Mouse (Mus musculus) lung, embryonic 16.5 days (tissue): ENCODE measurements around the gene Tnnc1. TPM values are rescaled to one million over a fixed set of nuclear protein-coding genes. Genes with fewer than 3 reads are reported as not detected.

Experiments used
- ATAC-seq: fragments of 200-750 bp; cut with Nextera tagmentation; 2 replicates; pipeline ENCODE4 v1.8.0; 2017; ENCODE audit warnings: low read depth, mild to moderate bottlenecking, moderate library complexity
- H3K27ac ChIP-seq: fragments of 300-500 bp; sonication (generic); 2 replicates; pipeline ENCODE4 v1.5.1; 2014; ENCODE audit warnings: mild to moderate bottlenecking, control low read depth, low read length
- H3K27me3 ChIP-seq: fragments of 300-500 bp; sonication (generic); 2 replicates; pipeline ENCODE4 v1.6.1; 2014; ENCODE audit warnings: low read depth, low read length, mixed read lengths; ENCODE audit not compliant: control insufficient read depth, insufficient read depth
- H3K36me3 ChIP-seq: fragments of 300-500 bp; sonication (generic); 2 replicates; pipeline ENCODE4 v1.6.1; 2014; ENCODE audit warnings: low read length; ENCODE audit not compliant: control insufficient read depth, insufficient read depth
- H3K4me1 ChIP-seq: fragments of 300-500 bp; sonication (generic); replicated peaks from 2 replicates; pipeline ENCODE4 v1.6.1; 2014; ENCODE audit warnings: low read length, mixed read lengths; ENCODE audit not compliant: control insufficient read depth, insufficient read depth
- H3K4me2 ChIP-seq: fragments of 300-500 bp; sonication (generic); 2 replicates; pipeline ENCODE4 v1.6.1; 2014; ENCODE audit warnings: low read depth, low read length, control low read depth
- H3K4me3 ChIP-seq: fragments of 300-500 bp; sonication (generic); 2 replicates; pipeline ENCODE4 v1.5.1; 2014; ENCODE audit warnings: mild to moderate bottlenecking, low read length, control low read depth
- H3K9ac ChIP-seq: fragments of 300-500 bp; sonication (generic); 2 replicates; pipeline ENCODE4 v1.6.1; 2014; ENCODE audit warnings: low read length, control low read depth
- H3K9me3 ChIP-seq: fragments of 300-500 bp; sonication (generic); 2 replicates; pipeline ENCODE4 v1.6.1; 2016; ENCODE audit warnings: low read length; ENCODE audit not compliant: control insufficient read depth
- WGBS: fragments of 180-500 bp; shearing (Covaris S2); extraction: QIAGEN DNeasy Blood & Tissue Kit; methylation state at CpG from one replicate; pipeline ENCODE4 v1.1.7; 2014; 5-methylcytosine and 5-hydroxymethylcytosine counted together
- polyA plus RNA-seq: library from polyadenylated mRNA; unstranded; fragments of >200 nt; fragmentation: Nextera tagmentation; extraction: Ambion mirVana; gene quantifications from 2 replicates; pipeline ENCODE4 v1.2.1, GENCODE M21; 2015

Gene Tnnc1
- polyA plus RNA-seq, 1 experiment from 2014 or later, result 113 TPM

GRCm38 (mm10) chr14:31168425-31168824 is 39.7 kb upstream of the Tnnc1 start, which contains the start of gene Stab1:
Gene Stab1, minus strand, starts transcription at chr14:31168641.
- ATAC-seq, result peak; percentile 65
- Histone ChIP-seq H3K4me3 (peak within 1 kb of the TSS; percentile 43), H3K4me2 (peak within 1 kb of the TSS; percentile 46), H3K9me3 (no peaks in the 10 kb centered on the region), H3K4me1 (peaks cover 5% of the 10 kb centered on the region; the same call in 1 of the 2 replicates), H3K27ac (0 out of 2 replicates have a peak within 1 kb of the TSS, but pooled peaks have one; percentile 15), H3K27me3 (no peaks in the 10 kb centered on the region), H3K9ac (peak within 1 kb of the TSS; percentile 56), H3K36me3 (peaks cover 28% of the 10 kb centered on the region)
- 24% methylated on average over 10 of the region's 10 CpGs for WGBS

- WGBS, result 55% methylated on average over 6 of the region's 6 CpGs
- Histone ChIP-seq H3K9me3 (no peaks in the 10 kb centered on the region), H3K36me3 (peaks cover 38% of the 10 kb centered on the region), H3K4me3 (no peak overlapping the region), H3K4me1 (peaks cover 6% of the 10 kb centered on the region; the same call in 1 of the 2 replicates), H3K4me2 (no peak overlapping the region), H3K27me3 (no peaks in the 10 kb centered on the region), H3K27ac (no peak overlapping the region), H3K9ac (no peak overlapping the region)
- no peak for ATAC-seq
Observed at GRCm38 (mm10) chr14:31169508-31169907, 38.6 kb upstream of the Tnnc1 start.

DNA sequence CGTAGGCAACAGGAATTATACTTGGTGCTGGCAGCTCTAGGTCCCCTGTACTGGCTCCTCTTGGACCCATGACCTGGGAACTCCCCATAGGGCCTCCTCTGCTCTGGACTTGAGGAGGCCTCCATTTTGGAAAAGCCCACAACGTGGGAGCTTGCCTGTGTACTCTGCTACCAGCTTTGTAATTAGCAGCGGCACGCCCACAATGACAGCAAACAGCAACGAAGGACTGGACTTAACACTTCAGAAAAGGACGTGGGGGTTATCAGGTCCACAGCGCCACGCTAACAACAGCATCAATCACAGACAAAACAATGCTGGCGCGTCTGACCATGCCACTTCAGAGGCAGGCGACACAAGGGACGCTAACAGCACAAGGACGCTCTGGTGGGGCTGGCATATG is 37.1 kb upstream of the Tnnc1 start:
- H3K27me3 ChIP-seq, result no peaks in the 10 kb centered on the region
- ATAC-seq, result no peak
- peaks cover 6% of the 10 kb centered on the region; the same call in 1 of the 2 replicates for H3K4me1 ChIP-seq
- no peak overlapping the region for H3K4me3 ChIP-seq
- H3K27ac ChIP-seq, result no peak overlapping the region
- H3K9me3 ChIP-seq, result no peaks in the 10 kb centered on the region
- no peak overlapping the region for H3K4me2 ChIP-seq
- 77% methylated on average over 13 of the region's 13 CpGs for WGBS
- no peak overlapping the region for H3K9ac ChIP-seq
- H3K36me3 ChIP-seq, result peaks cover 48% of the 10 kb centered on the region

GRCm38 (mm10) chr14:31171386-31171785 is 36.7 kb upstream of the Tnnc1 start:
- no peak overlapping the region for H3K9ac ChIP-seq
- peaks cover 6% of the 10 kb centered on the region; the same call in 1 of the 2 replicates for H3K4me1 ChIP-seq
- WGBS, result 87% methylated on average over 11 of the region's 11 CpGs
- H3K4me2 ChIP-seq, result no peak overlapping the region
- no peak overlapping the region for H3K4me3 ChIP-seq
- no peaks in the 10 kb centered on the region for H3K9me3 ChIP-seq
- no peak for ATAC-seq
- no peak overlapping the region for H3K27ac ChIP-seq
- H3K27me3 ChIP-seq, result no peaks in the 10 kb centered on the region
- peaks cover 53% of the 10 kb centered on the region for H3K36me3 ChIP-seq

- no peak for ATAC-seq
- WGBS, result 92% methylated on average over 15 of the region's 15 CpGs
Observed at GRCm38 (mm10) chr14:31171821-31172220, 36.3 kb upstream of the Tnnc1 start.

DNA sequence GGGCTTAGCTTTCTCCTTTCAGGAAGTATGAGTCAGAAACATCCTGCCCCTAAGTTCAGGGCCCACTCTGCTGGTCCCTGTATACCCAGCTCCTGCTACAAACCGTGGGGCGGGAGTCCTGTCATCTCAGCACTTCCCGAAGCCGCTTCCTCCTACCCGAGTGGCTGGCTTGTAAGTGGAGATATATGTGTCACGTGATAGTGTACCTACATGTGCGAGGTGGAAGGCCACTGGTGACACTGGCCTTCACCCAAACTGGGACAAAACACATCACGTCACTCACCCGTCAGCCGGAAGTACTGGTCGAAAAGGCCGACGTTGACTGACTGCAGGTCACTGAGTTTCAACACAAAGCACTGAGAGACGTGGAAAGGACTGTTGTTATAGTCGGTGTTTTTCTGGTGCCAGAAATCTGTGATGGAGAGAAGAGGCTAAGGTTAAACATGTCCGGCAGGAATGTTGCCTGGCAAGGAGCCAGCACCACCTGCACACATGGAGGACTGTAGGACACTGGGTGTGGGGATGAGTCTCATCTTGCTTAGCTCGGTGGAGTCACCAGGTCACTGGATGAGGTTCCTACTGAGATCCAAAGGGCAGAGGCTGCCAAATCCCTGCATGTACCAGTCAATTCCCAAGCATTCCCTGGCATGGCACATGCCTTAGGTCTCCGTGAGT is 35.2 kb upstream of the Tnnc1 start:
- H3K4me3 ChIP-seq, result no peak overlapping the region
- H3K9me3 ChIP-seq, result no peaks in the 10 kb centered on the region
- no peak overlapping the region for H3K9ac ChIP-seq
- no peak overlapping the region for H3K27ac ChIP-seq
- ATAC-seq, result no peak; the same call in 1 of the 2 replicates
- no peaks in the 10 kb centered on the region for H3K27me3 ChIP-seq
- WGBS, result 66% methylated on average over 18 of the region's 18 CpGs
- peaks cover 67% of the 10 kb centered on the region for H3K36me3 ChIP-seq
- no peak overlapping the region for H3K4me2 ChIP-seq
- H3K4me1 ChIP-seq, result peaks cover 6% of the 10 kb centered on the region; the same call in 1 of the 2 replicates

More at GRCm38 (mm10) chr14:31171821-31172220, 36.3 kb upstream of the Tnnc1 start:
- no peaks in the 10 kb centered on the region for H3K27me3 ChIP-seq
- peaks cover 57% of the 10 kb centered on the region for H3K36me3 ChIP-seq
- no peak overlapping the region for H3K9ac ChIP-seq
- H3K4me3 ChIP-seq, result no peak overlapping the region
- no peak overlapping the region for H3K4me2 ChIP-seq
- H3K27ac ChIP-seq, result no peak overlapping the region
- H3K4me1 ChIP-seq, result peaks cover 6% of the 10 kb centered on the region; the same call in 1 of the 2 replicates
- H3K9me3 ChIP-seq, result no peaks in the 10 kb centered on the region

- whole genome bisulfite sequencing, result 78% methylated on average over 7 of the region's 7 CpGs
- peaks cover 6% of the 10 kb centered on the region; the same call in 1 of the 2 replicates for H3K4me1 ChIP-seq
- no peak for ATAC-seq
- H3K4me2 ChIP-seq, result no peak overlapping the region
- H3K27me3 ChIP-seq, result no peaks in the 10 kb centered on the region
- H3K27ac ChIP-seq, result no peak overlapping the region
- H3K4me3 ChIP-seq, result no peak overlapping the region
- no peaks in the 10 kb centered on the region for H3K9me3 ChIP-seq
- peaks cover 68% of the 10 kb centered on the region for H3K36me3 ChIP-seq
- no peak overlapping the region for H3K9ac ChIP-seq
Observed at GRCm38 (mm10) chr14:31173537-31173936, 34.6 kb upstream of the Tnnc1 start.

GRCm38 (mm10) chr14:31177287-31177686 is 30.8 kb upstream of the Tnnc1 start:
- Histone ChIP-seq H3K27ac (no peak overlapping the region), H3K9ac (no peak overlapping the region), H3K4me1 (peaks cover 6% of the 10 kb centered on the region), H3K4me2 (no peak overlapping the region), H3K4me3 (no peak overlapping the region), H3K36me3 (peaks cover 77% of the 10 kb centered on the region), H3K9me3 (no peaks in the 10 kb centered on the region), H3K27me3 (no peaks in the 10 kb centered on the region)
- ATAC-seq, result no peak
- 83% methylated on average over 16 of the region's 16 CpGs for WGBS

GRCm38 (mm10) chr14:31177715-31178114 is 30.4 kb upstream of the Tnnc1 start:
- no peaks in the 10 kb centered on the region for H3K27me3 ChIP-seq
- 84% methylated on average over 5 of the region's 5 CpGs for WGBS
- no peaks in the 10 kb centered on the region for H3K9me3 ChIP-seq
- H3K4me3 ChIP-seq, result no peak overlapping the region
- H3K27ac ChIP-seq, result no peak overlapping the region
- no peak overlapping the region for H3K9ac ChIP-seq
- no peak for ATAC-seq
- no peak overlapping the region for H3K4me2 ChIP-seq
- H3K36me3 ChIP-seq, result peaks cover 77% of the 10 kb centered on the region
- peaks cover 6% of the 10 kb centered on the region for H3K4me1 ChIP-seq
